Mouse (Mus musculus) forebrain, embryonic 16.5 days (tissue): ENCODE data around the gene L1cam. TPM values are rescaled to one million over a fixed set of nuclear protein-coding genes. Genes with fewer than 3 reads are reported as not detected.

Experiments
- ATAC-seq: fragments of 200-750 bp; cut with Nextera tagmentation; 2 replicates; pipeline ENCODE4 v1.8.0; 2017; ENCODE audit warnings: mild to moderate bottlenecking, moderate library complexity
- H3K27ac ChIP-seq: fragments of 300-500 bp; sonication (generic); 2 replicates; pipeline ENCODE4 v1.5.1; 2014; ENCODE audit warnings: low read length, control low read depth
- H3K27me3 ChIP-seq: fragments of 300-500 bp; sonication (generic); replicated peaks from 2 replicates; pipeline ENCODE4 v1.6.1; 2014; ENCODE audit warnings: low read length; ENCODE audit not compliant: control insufficient read depth, insufficient read depth
- H3K36me3 ChIP-seq: fragments of 300-500 bp; sonication (generic); 2 replicates; pipeline ENCODE4 v1.6.1; 2014; ENCODE audit not compliant: control insufficient read depth, insufficient read depth
- H3K4me1 ChIP-seq: fragments of 300-500 bp; sonication (generic); replicated peaks from 2 replicates; pipeline ENCODE4 v1.6.1; 2014; ENCODE audit warnings: low read length; ENCODE audit not compliant: control insufficient read depth, insufficient read depth
- H3K4me2 ChIP-seq: fragments of 300-500 bp; sonication (generic); 2 replicates; pipeline ENCODE4 v1.6.1; 2014; ENCODE audit warnings: mild to moderate bottlenecking, low read length, control low read depth
- H3K4me3 ChIP-seq: fragments of 300-500 bp; sonication (generic); replicated peaks from 2 replicates; pipeline ENCODE4 v1.5.1; 2014; ENCODE audit warnings: mild to moderate bottlenecking, low read length, control low read depth
- H3K9ac ChIP-seq: fragments of 300-500 bp; sonication (generic); replicated peaks from 2 replicates; pipeline ENCODE4 v1.6.1; 2014; ENCODE audit warnings: low read depth, low read length, control low read depth
- H3K9me3 ChIP-seq: fragments of 300-500 bp; sonication (generic); 2 replicates; pipeline ENCODE4 v1.6.1; 2016; ENCODE audit warnings: low read length; ENCODE audit not compliant: control insufficient read depth
- WGBS: fragments of 180-500 bp; shearing (Covaris S2); extraction: QIAGEN DNeasy Blood & Tissue Kit; methylation state at CpG from one replicate; pipeline ENCODE4 v1.1.7; 2014; 5-methylcytosine and 5-hydroxymethylcytosine counted together
- polyA plus RNA-seq: library from polyadenylated mRNA; unstranded; fragments of >200 nt; fragmentation: Nextera tagmentation; extraction: Ambion mirVana; gene quantifications from 2 replicates; pipeline ENCODE4 v1.2.1, GENCODE M21; 2015

The L1cam gene
- 82.6 and 110 TPM in 2 replicates for polyA plus RNA-seq

GRCm38 (mm10) chrX:73895719-73896118, at the start of gene L1cam:
L1cam (minus strand) TSS chrX:73896105.
- Histone ChIP-seq H3K4me2 (no peak within 1 kb of the TSS), H3K27ac (no peak within 1 kb of the TSS), H3K9me3 (no peaks in the 10 kb centered on the region), H3K4me1 (no peaks in the 10 kb centered on the region), H3K9ac (no peak within 1 kb of the TSS), H3K27me3 (no peaks in the 10 kb centered on the region), H3K4me3 (no peak within 1 kb of the TSS), H3K36me3 (no peaks in the 10 kb centered on the region)
- WGBS = 27% methylated on average over 2 of the region's 2 CpGs
- no peak for ATAC-seq

- no peaks in the 10 kb centered on the region for H3K9me3 ChIP-seq
- H3K4me1 ChIP-seq = no peaks in the 10 kb centered on the region
- no peak overlapping the region for H3K4me3 ChIP-seq
- no peak overlapping the region for H3K4me2 ChIP-seq
- peaks cover 8% of the 10 kb centered on the region; the same call in 1 of the 2 replicates for H3K36me3 ChIP-seq
- H3K27me3 ChIP-seq = no peaks in the 10 kb centered on the region
- no peak overlapping the region for H3K27ac ChIP-seq
- WGBS = 87% methylated on average over 2 of the region's 2 CpGs
- no peak for ATAC-seq
- H3K9ac ChIP-seq = no peak overlapping the region
Measured at GRCm38 (mm10) chrX:73942294-73942693, 46.4 kb upstream of the L1cam start.

GRCm38 (mm10) chrX:73941860-73942259, 46.0 kb upstream of the L1cam start:
- H3K36me3 ChIP-seq = peaks cover 8% of the 10 kb centered on the region; the same call in 1 of the 2 replicates
- 86% methylated on average over 2 of the region's 2 CpGs for WGBS

GRCm38 (mm10) chrX:73931871-73932270, 36.0 kb upstream of the L1cam start:
- 81% methylated on average over 2 of the region's 2 CpGs for WGBS
- no peak overlapping the region for H3K4me3 ChIP-seq
- no peaks in the 10 kb centered on the region for H3K36me3 ChIP-seq
- no peaks in the 10 kb centered on the region for H3K9me3 ChIP-seq
- H3K4me2 ChIP-seq = no peak overlapping the region
- ATAC-seq = no peak
- no peak overlapping the region for H3K27ac ChIP-seq
- H3K4me1 ChIP-seq = no peaks in the 10 kb centered on the region
- no peak overlapping the region for H3K9ac ChIP-seq
- H3K27me3 ChIP-seq = no peaks in the 10 kb centered on the region

More at GRCm38 (mm10) chrX:73941860-73942259, 46.0 kb upstream of the L1cam start:
- no peak for ATAC-seq
- Histone ChIP-seq H3K4me1 (no peaks in the 10 kb centered on the region), H3K27me3 (no peaks in the 10 kb centered on the region), H3K9ac (no peak overlapping the region), H3K4me3 (no peak overlapping the region), H3K9me3 (no peaks in the 10 kb centered on the region), H3K27ac (no peak overlapping the region), H3K4me2 (no peak overlapping the region)

GRCm38 (mm10) chrX:73930402-73931062, 34.6 kb upstream of the L1cam start, which contains the start of gene Renbp:
Renbp (minus strand) TSS chrX:73930850.
- Histone ChIP-seq H3K4me1 (no peaks in the 10 kb centered on the region), H3K36me3 (no peaks in the 10 kb centered on the region), H3K9me3 (no peaks in the 10 kb centered on the region), H3K27ac (no peak within 1 kb of the TSS), H3K9ac (no peak within 1 kb of the TSS), H3K27me3 (no peaks in the 10 kb centered on the region), H3K4me2 (no peak within 1 kb of the TSS), H3K4me3 (no peak within 1 kb of the TSS)
- WGBS = 46% methylated on average over 17 of the region's 17 CpGs
- ATAC-seq = no peak; the same call in 1 of the 2 replicates

- Histone ChIP-seq H3K9me3 (no peaks in the 10 kb centered on the region), H3K4me1 (peaks cover 6% of the 10 kb centered on the region), H3K9ac (peak overlapping the region; percentile 60), H3K27me3 (no peaks in the 10 kb centered on the region), H3K4me2 (peak overlapping the region; percentile 55), H3K27ac (peak overlapping the region; percentile 62; the same call in 1 of the 2 replicates), H3K4me3 (peak overlapping the region; percentile 65), H3K36me3 (no peaks in the 10 kb centered on the region; the same call in 1 of the 2 replicates)
- peak; percentile 7; the same call in 1 of the 2 replicates for ATAC-seq
- 73% methylated on average over 7 of the region's 8 CpGs for WGBS
Measured at GRCm38 (mm10) chrX:73922550-73922882, 26.6 kb upstream of the L1cam start.

GRCm38 (mm10) chrX:73921823-73922549, 26.1 kb upstream of the L1cam start, which contains the start of the genes Arhgap4 and Naa10:
Arhgap4 (minus strand) TSS chrX:73921870.
Naa10 (minus strand) TSS chrX:73921944.
- Histone ChIP-seq H3K27ac (peak within 1 kb of the TSS; percentile 76), H3K4me2 (peak within 1 kb of the TSS; percentile 70), H3K4me1 (peaks cover 6% of the 10 kb centered on the region), H3K9ac (peak within 1 kb of the TSS; percentile 76), H3K27me3 (no peaks in the 10 kb centered on the region), H3K36me3 (no peaks in the 10 kb centered on the region; the same call in 1 of the 2 replicates), H3K4me3 (peak within 1 kb of the TSS; percentile 65), H3K9me3 (no peaks in the 10 kb centered on the region)
- ATAC-seq = peak; percentile 98
- 22% methylated on average over 43 of the region's 43 CpGs for WGBS

GRCm38 (mm10) chrX:73921285-73921822, 25.4 kb upstream of the L1cam start:
- Histone ChIP-seq H3K4me1 (peaks cover 6% of the 10 kb centered on the region), H3K4me2 (peak overlapping the region; percentile 70), H3K4me3 (peak overlapping the region; percentile 65), H3K9ac (peak overlapping the region; percentile 76), H3K27me3 (no peaks in the 10 kb centered on the region), H3K36me3 (no peaks in the 10 kb centered on the region; the same call in 1 of the 2 replicates), H3K27ac (peak overlapping the region; percentile 76; the same call in 1 of the 2 replicates), H3K9me3 (no peaks in the 10 kb centered on the region)
- WGBS = 20% methylated on average over 34 of the region's 34 CpGs
- peak; percentile 41 for ATAC-seq

- H3K9me3 ChIP-seq = no peaks in the 10 kb centered on the region
- no peaks in the 10 kb centered on the region; the same call in 1 of the 2 replicates for H3K36me3 ChIP-seq
- no peaks in the 10 kb centered on the region for H3K27me3 ChIP-seq
- ATAC-seq = no peak
- H3K4me2 ChIP-seq = no peak overlapping the region
- peaks cover 10% of the 10 kb centered on the region for H3K4me1 ChIP-seq
- 86% methylated on average over 5 of the region's 5 CpGs for WGBS
- no peak overlapping the region for H3K4me3 ChIP-seq
- H3K9ac ChIP-seq = no peak overlapping the region
- no peak overlapping the region for H3K27ac ChIP-seq
Measured at GRCm38 (mm10) chrX:73918631-73919030, 22.7 kb upstream of the L1cam start.
